Mouse (Mus musculus): ENCODE measurements at regions not wholly inside any gene's neighbourhood (a gene's known extent, or its start where the extent isn't known, plus 50 kb on each side); places are given as distances from the start of the nearest gene placed in this dataset.

GRCm38 (mm10) chr8:115830012-115830662, 122.5 kb upstream of the Maf start:
- no peak for DNase-seq (ENCODE audit: low spot score in 2 of 2)

- DNase-seq (ENCODE audit: low spot score in 2 of 2), result no peak
Measured at GRCm38 (mm10) chr8:115826516-115826915, 118.9 kb upstream of the Maf start.

GRCm38 (mm10) chr8:115825899-115826502, 118.4 kb upstream of the Maf start:
- no peak for DNase-seq (ENCODE audit: low spot score in 2 of 2)

- no peak for DNase-seq (ENCODE audit: low spot score in 2 of 2)
Measured at GRCm38 (mm10) chr8:115824478-115824785, 116.8 kb upstream of the Maf start.

- DNase-seq (ENCODE audit: low spot score in 2 of 2), result no peak
Measured at GRCm38 (mm10) chr8:115823673-115824477, 116.3 kb upstream of the Maf start.

GRCm38 (mm10) chr8:115813426-115813825, 105.8 kb upstream of the Maf start:
- no peak for DNase-seq (ENCODE audit: low spot score in 2 of 2)

- no peak for DNase-seq (ENCODE audit: low spot score in 2 of 2)
Measured at GRCm38 (mm10) chr8:115806579-115806978, 99.0 kb upstream of the Maf start.

GRCm38 (mm10) chr8:115806139-115806538, 98.5 kb upstream of the Maf start:
- DNase-seq (ENCODE audit: low spot score in 2 of 2), result no peak

- DNase-seq (ENCODE audit: low spot score in 2 of 2), result no peak
Measured at GRCm38 (mm10) chr8:115793587-115793986, 86.0 kb upstream of the Maf start.

GRCm38 (mm10) chr8:115788421-115788820, 80.8 kb upstream of the Maf start:
- no peak for DNase-seq (ENCODE audit: low spot score in 2 of 2)

- no peak for DNase-seq (ENCODE audit: low spot score in 2 of 2)
Measured at GRCm38 (mm10) chr8:115786185-115786584, 78.6 kb upstream of the Maf start.

- DNase-seq (ENCODE audit: low spot score in 2 of 2), result no peak
Measured at GRCm38 (mm10) chr8:115785769-115786168, 78.2 kb upstream of the Maf start.

GRCm38 (mm10) chr8:115783364-115783763, 75.8 kb upstream of the Maf start:
- no peak for DNase-seq (ENCODE audit: low spot score in 2 of 2)

GRCm38 (mm10) chr8:115778433-115778832, 70.8 kb upstream of the Maf start:
- no peak for DNase-seq (ENCODE audit: low spot score in 2 of 2)

- no peak for DNase-seq (ENCODE audit: low spot score in 2 of 2)
Measured at GRCm38 (mm10) chr8:115771060-115771459, 63.5 kb upstream of the Maf start.

- DNase-seq (ENCODE audit: low spot score in 2 of 2), result no peak
Measured at GRCm38 (mm10) chr8:115768631-115769030, 61.0 kb upstream of the Maf start.

GRCm38 (mm10) chr8:115766218-115766898, 58.8 kb upstream of the Maf start:
- no peak for DNase-seq (ENCODE audit: low spot score in 2 of 2)

GRCm38 (mm10) chr8:115764551-115764950, 57.0 kb upstream of the Maf start:
- DNase-seq (ENCODE audit: low spot score in 2 of 2), result no peak

- DNase-seq (ENCODE audit: low spot score in 2 of 2), result no peak
Measured at GRCm38 (mm10) chr8:115758011-115758410, 50.4 kb upstream of the Maf start.
